Mouse (Mus musculus) heart, embryonic 14.5 days (tissue): ENCODE measurements at regions not wholly inside any gene's neighbourhood (a gene's known extent, or its start where the extent isn't known, plus 50 kb on each side); places are given as distances from the start of the nearest gene placed in this dataset. TPM values are rescaled to one million over a fixed set of nuclear protein-coding genes. Genes with fewer than 3 reads are reported as not detected.

Experiments used
- microRNA-seq: library from miRNA; unstranded; fragments of <30 nt; microRNA quantifications from one replicate; pipeline ENCODE4, GENCODE M21; 2016

Small RNA genes lying in the stretch of these regions (microRNA-seq; reads per million reads assigned to microRNA genes)
- gene Mir3963 = not detected
